Comparison of ENCODE assay signal across 10 mouse cellular contexts in the genomic region with DNA sequence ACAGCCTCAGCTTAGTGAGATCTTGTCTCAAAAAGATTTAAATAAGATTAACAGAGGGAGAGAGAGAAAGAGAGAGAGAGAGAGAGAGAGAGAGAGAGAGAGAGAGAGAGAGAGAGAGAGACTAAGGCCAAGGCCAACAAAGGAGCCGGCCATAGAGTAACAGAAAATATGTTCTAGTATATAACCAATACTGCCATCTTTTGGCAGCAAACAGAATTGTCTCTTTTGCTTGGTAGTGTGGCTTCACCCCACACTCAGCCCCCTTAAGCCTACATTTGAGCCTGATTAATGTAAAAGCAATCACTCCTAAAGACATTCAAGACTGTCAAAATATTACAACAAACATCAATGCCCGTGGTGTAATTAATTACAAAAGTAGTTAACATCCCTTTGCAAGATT. TPM values are rescaled to one million over a fixed set of nuclear protein-coding genes. Genes with fewer than 3 reads are reported as not detected.
DNase-seq lines count a peak whose midpoint lies in the region; ATAC-seq and TF ChIP-seq lines count a peak whose summit lies in the region.
"Had no signal": no experiment of that assay in that cellular context is flagged by ENCODE, and none has a peak within 500 bp of the region (broad histone marks: within the 10 kb centered on the region; RNA-seq: fewer than 3 reads in every experiment).

No protein-coding gene starts in this region.

- no peaks in the 10 kb centered on the region for H3K36me3 ChIP-seq in heart, adult 2 months (ENCODE audit: control insufficient read depth, insufficient read depth, low read length)
- no peaks in the 10 kb centered on the region for H3K36me3 ChIP-seq in midbrain, embryonic 14.5 days (ENCODE audit: control insufficient read depth, insufficient read depth, low read length)
- no peaks in the 10 kb centered on the region for H3K36me3 ChIP-seq in midbrain, embryonic 13.5 days

- no peaks in the 10 kb centered on the region for H3K9me3 ChIP-seq in midbrain, embryonic 14.5 days (ENCODE audit: control insufficient read depth, low read length)
- H3K9me3 ChIP-seq in midbrain, embryonic 13.5 days: no peaks in the 10 kb centered on the region

- no peak overlapping the region for H3K9ac ChIP-seq in heart, adult 2 months (ENCODE audit: low read depth, low read length)
- no peak overlapping the region for H3K9ac ChIP-seq in midbrain, embryonic 14.5 days (replicated peaks; ENCODE audit: low read length)
- no peak overlapping the region for H3K9ac ChIP-seq in midbrain, embryonic 13.5 days (replicated peaks)

- TF ChIP-seq CTCF in heart, adult 2 months (IDR thresholded peaks at IDR 0.05): peak; percentile 62
- peak; percentile 19; the same call in 1 of the 2 replicates for TF ChIP-seq CTCF in brain, embryonic 14.5 days (IDR thresholded peaks at IDR 0.05; ENCODE audit: borderline replicate concordance, extremely low read depth, insufficient read depth, insufficient read length)

- no peaks in the 10 kb centered on the region for H3K4me1 ChIP-seq in heart, adult 2 months (ENCODE audit: control insufficient read depth, insufficient read depth, low read length)
- no peaks in the 10 kb centered on the region for H3K4me1 ChIP-seq in midbrain, embryonic 14.5 days (ENCODE audit: control insufficient read depth, insufficient read depth, low read length)
- H3K4me1 ChIP-seq in midbrain, embryonic 13.5 days (replicated peaks): no peaks in the 10 kb centered on the region

- 33% methylated on average over 2 of the region's 2 CpGs for WGBS in heart, adult 2 months
- WGBS in midbrain, embryonic 14.5 days: 59% methylated on average over 2 of the region's 2 CpGs
- WGBS in midbrain, embryonic 13.5 days: 52% methylated on average over 2 of the region's 2 CpGs

- TF ChIP-seq EP300 in heart, adult 2 months (IDR thresholded peaks at IDR 0.05; ENCODE audit: insufficient read depth, low read depth, low read length): no peak

- no peak overlapping the region for H3K27ac ChIP-seq in heart, adult 2 months
- H3K27ac ChIP-seq in midbrain, embryonic 14.5 days (replicated peaks; ENCODE audit: low read depth, low read length): no peak overlapping the region
- H3K27ac ChIP-seq in midbrain, embryonic 13.5 days: no peak overlapping the region

- intact Hi-C loops in heart, adult 2 months (cut with DNase I): loop anchor here (2.0 kb wide), 1 partner anchor 73 kb away; no protein-coding TSS in a partner anchor

- H3K4me3 ChIP-seq in heart, adult 2 months: no peak overlapping the region
- no peak overlapping the region for H3K4me3 ChIP-seq in midbrain, embryonic 14.5 days (replicated peaks; ENCODE audit: low read depth, low read length)
- H3K4me3 ChIP-seq in midbrain, embryonic 13.5 days (replicated peaks): no peak overlapping the region

- no peak overlapping the region for H3K4me2 ChIP-seq in midbrain, embryonic 14.5 days (ENCODE audit: low read length)
- no peak overlapping the region for H3K4me2 ChIP-seq in midbrain, embryonic 13.5 days (replicated peaks)

- no peak for TF ChIP-seq POLR2A in heart, adult 2 months (IDR thresholded peaks at IDR 0.05; ENCODE audit: insufficient read depth, low read depth, low read length)
- TF ChIP-seq POLR2A in brain, embryonic 14.5 days (IDR thresholded peaks at IDR 0.05; ENCODE audit: borderline replicate concordance, extremely low read depth, insufficient read depth, insufficient read length, poor library complexity, severe bottlenecking): no peak

- DNase-seq in heart, adult 2 months: no peak
- DNase-seq in heart, adult 9 months (ENCODE audit: low spot score in 2 of 2): no peak
- DNase-seq in midbrain, embryonic 14.5 days: peak; percentile 47
- DNase-seq in brain, embryonic 14.5 days (ENCODE audit: low read depth): peak; percentile 37
- peak; percentile 60 for DNase-seq in retina, embryonic 14.5 days (ENCODE audit: low spot score)
- DNase-seq in left cerebral cortex, adult 18-20 months (ENCODE audit: low spot score in 2 of 2): no peak
- no peak for DNase-seq in right cerebral cortex, adult 2 months (ENCODE audit: low spot score in 2 of 2)
- DNase-seq: layer of hippocampus, postnatal 36 days; right cerebral cortex, postnatal 25 days had no signal

- H3K79me2 ChIP-seq in heart, adult 2 months (replicated peaks; ENCODE audit: control insufficient read depth, insufficient read depth, low read length): no peaks in the 10 kb centered on the region

- ATAC-seq in midbrain, embryonic 14.5 days (ENCODE audit: low FRiP score, low TSS enrichment): no peak
- ATAC-seq in midbrain, embryonic 13.5 days: no peak

- no peaks in the 10 kb centered on the region for H3K27me3 ChIP-seq in heart, adult 2 months (ENCODE audit: control insufficient read depth, insufficient read depth, low read length)
- H3K27me3 ChIP-seq in midbrain, embryonic 14.5 days (ENCODE audit: control insufficient read depth, insufficient read depth, low read length): no peaks in the 10 kb centered on the region
- no peaks in the 10 kb centered on the region for H3K27me3 ChIP-seq in midbrain, embryonic 13.5 days

RNA-seq across cellular contexts. Expression of gene Gpr176, which starts 37.1 kb away (rescaled TPM):
- total RNA-seq in heart, adult 2 months (2021): under 1 TPM; 0.07 to 0.10 TPM
- 0.12 and 0.23 TPM in 2 replicates for polyA plus RNA-seq in heart, adult 2 months (2012; rRNA removed)
- 4.1 and 4.7 TPM in 2 replicates for polyA plus RNA-seq in midbrain, embryonic 14.5 days (2014; fragmentation: Nextera tagmentation; extraction: Ambion mirVana)
- 1.9 and 2.1 TPM in 2 replicates for polyA plus RNA-seq in midbrain, embryonic 13.5 days (2015; fragmentation: Nextera tagmentation; extraction: Ambion mirVana)
- polyA plus RNA-seq in brain, embryonic 14.5 days (2012; rRNA removed): 1.4 and 2.9 TPM in 2 replicates
- total RNA-seq in left cerebral cortex, adult 18-20 months (2021): 10 to 100 TPM in 1 of 2 experiments, 1 to 10 TPM in 1; 9.5 to 10.0 TPM

RNA-seq across cellular contexts. Expression of gene Eif2ak4, which starts 52.3 kb away (rescaled TPM):
- 1 to 10 TPM; 6.1 to 7.0 TPM for total RNA-seq in heart, adult 2 months (2021)
- 4.6 and 5.0 TPM in 2 replicates for polyA plus RNA-seq in heart, adult 2 months (2012; rRNA removed)
- 7.3 and 10.2 TPM in 2 replicates for polyA plus RNA-seq in midbrain, embryonic 14.5 days (2014; fragmentation: Nextera tagmentation; extraction: Ambion mirVana)
- polyA plus RNA-seq in midbrain, embryonic 13.5 days (2015; fragmentation: Nextera tagmentation; extraction: Ambion mirVana): 7.5 and 7.6 TPM in 2 replicates
- 18.5 and 19.1 TPM in 2 replicates for polyA plus RNA-seq in brain, embryonic 14.5 days (2012; rRNA removed)
- total RNA-seq in left cerebral cortex, adult 18-20 months (2021): 10 to 100 TPM; 18.8 to 21.5 TPM

Comparison
In these comparisons a context has a peak if more than half of its experiments do, and no peak if none do; other contexts are left out.
1. DNase-seq: peak in midbrain, embryonic 14.5 days (single experiment), brain, embryonic 14.5 days (single experiment) and retina, embryonic 14.5 days (single experiment); none in heart, adult 2 months (0 of 2), heart, adult 9 months (0 of 2), left cerebral cortex, adult 18-20 months (0 of 2) and right cerebral cortex, adult 2 months (0 of 2).